Mouse (Mus musculus) CD4-positive naive resting alpha-beta T cell, adult 76 days (primary cell): Measurements from ENCODE around the gene Atxn7l3. TPM values are rescaled to one million over a fixed set of nuclear protein-coding genes. Genes with fewer than 3 reads are reported as not detected.

Source experiments
- total RNA-seq: library from RNA; stranded (reverse); gene quantifications from one replicate; pipeline ENCODE4 v1.2.4, GENCODE M21; 2023

Gene Atxn7l3
- 74.1 TPM for total RNA-seq

GRCm38 (mm10) chr11:102296491-102297472, at the start of gene Atxn7l3:
TSS of gene Atxn7l3 (minus strand) at chr11:102296631.

GRCm38 (mm10) chr11:102319410-102319792, 23.0 kb upstream of the Atxn7l3 start, which contains the start of gene Ubtf:
TSS of gene Ubtf (minus strand) at chr11:102319742.

GRCm38 (mm10) chr11:102284501-102285094, 11.8 kb downstream of the Atxn7l3 start, which contains the start of gene Tmub2:
TSS of gene Tmub2 (plus strand) at chr11:102284931.

GRCm38 (mm10) chr11:102268520-102269244, 27.7 kb downstream of the Atxn7l3 start, which contains the start of gene Asb16:
TSS of gene Asb16 (plus strand) at chr11:102268743.

GRCm38 (mm10) chr11:102248630-102249230, 47.7 kb downstream of the Atxn7l3 start, which contains the start of gene BC030867:
TSS of gene BC030867 (plus strand) at chr11:102248882.

Other genes with a start within 250 kb of the Atxn7l3 start
- 2.3 TPM for gene Mpp2, start 208.1 kb downstream of the Atxn7l3 start, total RNA-seq
- not detected for gene Ppy, start 195.3 kb downstream of the Atxn7l3 start, total RNA-seq
- not detected for gene Pyy, start 188.8 kb downstream of the Atxn7l3 start, total RNA-seq
- gene Nags, start 151.1 kb downstream of the Atxn7l3 start, total RNA-seq: not detected
- 4.0 TPM for gene Tmem101, start 140.2 kb downstream of the Atxn7l3 start, total RNA-seq
- gene Lsm12, start 111.3 kb downstream of the Atxn7l3 start, total RNA-seq: 51.5 TPM
- gene G6pc3, start 107.0 kb downstream of the Atxn7l3 start, total RNA-seq: 31.9 TPM
- gene Hdac5, start 66.5 kb downstream of the Atxn7l3 start, total RNA-seq: 155 TPM
- gene BC030867, start 47.7 kb downstream of the Atxn7l3 start, total RNA-seq: not detected
- not detected for gene Asb16, start 27.9 kb downstream of the Atxn7l3 start, total RNA-seq
- gene Tmub2, start 11.7 kb downstream of the Atxn7l3 start, total RNA-seq: 42.0 TPM
- gene Ubtf, start 23.1 kb upstream of the Atxn7l3 start, total RNA-seq: 114 TPM
- 12.5 TPM for gene Slc4a1, start 69.6 kb upstream of the Atxn7l3 start, total RNA-seq
- 4.6 TPM for gene Rundc3a, start 96.8 kb upstream of the Atxn7l3 start, total RNA-seq
- gene Slc25a39, start 111.3 kb upstream of the Atxn7l3 start, total RNA-seq: 32.5 TPM
- gene Grn, start 133.7 kb upstream of the Atxn7l3 start, total RNA-seq: 19.6 TPM
- not detected for gene Fam171a2, start 151.1 kb upstream of the Atxn7l3 start, total RNA-seq
- gene Itga2b, start 173.5 kb upstream of the Atxn7l3 start, total RNA-seq: 23.1 TPM